Mouse (Mus musculus): ENCODE measurements around the gene Tubgcp3.

- no peak for TF ChIP-seq POLR2A (IDR thresholded peaks at IDR 0.05; ENCODE audit: extremely low read depth, insufficient read depth, low read length)
- TF ChIP-seq CTCF (IDR thresholded peaks at IDR 0.05; ENCODE audit: low read depth, low read length), result no peak
Observed at GRCm38 (mm10) chr8:12672056-12672881, at the start of gene Tubgcp3.
